Mouse (Mus musculus): ENCODE measurements around the gene Asb11. TPM values are rescaled to one million over a fixed set of nuclear protein-coding genes. Genes with fewer than 3 reads are reported as not detected.

Asb11 gene
- polyA plus RNA-seq, 1 experiment from 2014 or later = 9.9 TPM

DNA sequence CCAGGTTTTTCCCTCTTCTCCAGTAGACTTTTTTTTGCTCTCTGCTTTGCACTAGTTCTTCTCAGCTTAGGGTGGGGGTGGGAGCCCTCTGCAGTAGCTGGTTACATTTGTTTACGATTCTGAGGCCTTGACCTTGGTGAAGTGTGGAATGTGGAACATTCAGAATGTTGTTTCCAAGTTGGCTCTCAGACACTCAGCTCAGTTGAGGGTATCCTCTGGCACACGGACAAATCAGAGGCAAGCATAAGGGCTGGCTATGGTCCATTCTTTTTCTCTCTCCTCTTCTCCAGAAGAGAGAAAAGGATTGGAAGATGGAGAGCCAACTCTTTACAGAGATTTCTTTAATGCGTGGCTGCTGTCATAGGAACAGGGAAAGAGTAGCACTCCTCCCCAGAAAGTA lies 71.9 kb downstream of the Asb11 start:
- Histone ChIP-seq H3K27ac (ENCODE audit: low read depth, low read length) (no peak overlapping the region), H3K4me1 (replicated peaks; ENCODE audit: control insufficient read depth, insufficient read depth, low read length) (no peaks in the 10 kb centered on the region), H3K9me3 (ENCODE audit: control insufficient read depth) (no peaks in the 10 kb centered on the region), H3K4me2 (replicated peaks; ENCODE audit: low read depth) (no peak overlapping the region), H3K36me3 (ENCODE audit: control insufficient read depth, insufficient read depth) (no peaks in the 10 kb centered on the region), H3K27me3 (replicated peaks; ENCODE audit: control insufficient read depth, insufficient read depth, low read length) (no peaks in the 10 kb centered on the region), H3K9ac (ENCODE audit: low read depth, low read length) (no peak overlapping the region), H3K4me3 (ENCODE audit: low read depth, low read length) (no peak overlapping the region)
- WGBS = 38% methylated on average over 3 of the region's 3 CpGs
- no peak for TF ChIP-seq CTCF (IDR thresholded peaks at IDR 0.05; ENCODE audit: low read depth)
- no peak for ATAC-seq

Other genes starting within 250 kb of the Asb11 start
- 0.67 and 0.76 TPM in 2 replicates for gene Bmx, start 178.8 kb upstream of the Asb11 start, polyA plus RNA-seq (2015; fragmentation: Nextera tagmentation; extraction: Ambion mirVana)
- 5.7 and 6.1 TPM in 2 replicates for gene Pir, start 167.6 kb upstream of the Asb11 start, polyA plus RNA-seq (2015; fragmentation: Nextera tagmentation; extraction: Ambion mirVana)
- gene Vegfd, start 63.6 kb upstream of the Asb11 start, polyA plus RNA-seq (2015; fragmentation: Nextera tagmentation; extraction: Ambion mirVana) = 1.2 and 1.6 TPM in 2 replicates
- 8.2 and 8.8 TPM in 2 replicates for gene Piga, start 17.2 kb upstream of the Asb11 start, polyA plus RNA-seq (2015; fragmentation: Nextera tagmentation; extraction: Ambion mirVana)
- gene Asb9, start 69.3 kb downstream of the Asb11 start, polyA plus RNA-seq (2015; fragmentation: Nextera tagmentation; extraction: Ambion mirVana) = not detected in 2 replicates

All from intestine, postnatal 0 days (tissue).